Mouse (Mus musculus) heart, postnatal 36 days (tissue): ENCODE measurements around the gene Pde1c. TPM values are rescaled to one million over a fixed set of nuclear protein-coding genes. Genes with fewer than 3 reads are reported as not detected.

Experiments
- microRNA-seq, 2 experiments: library from miRNA; unstranded; fragments of <30 nt; microRNA quantifications; one replicate each; pipeline ENCODE4 v1.2.0; 2021; ENCODE audit warnings: borderline number of aligned reads in 2 of 2
- total RNA-seq, 2 experiments: library from RNA; stranded (reverse); gene quantifications; 2 replicates each; pipeline ENCODE4 v1.2.3; 2021

The Pde1c gene
- total RNA-seq, 2 experiments from 2014 or later: 73.7 to 99.0 TPM

Small RNA genes within 50 kb of the gene (microRNA-seq; reads per million reads assigned to microRNA genes)
- gene Gm44413: 0 reads per million in 2 experiments

Other genes starting within 250 kb of the Pde1c start
- gene Lsm5, start 135.6 kb upstream of the Pde1c start, total RNA-seq: 10 to 100 TPM; 13.2 to 14.9 TPM
- gene Avl9, start 145.8 kb upstream of the Pde1c start, total RNA-seq: 1 to 10 TPM; 6.5 to 7.5 TPM
- gene Kbtbd2, start 228.7 kb upstream of the Pde1c start, total RNA-seq: 10 to 100 TPM; 31.5 to 38.1 TPM